Mouse (Mus musculus): ENCODE data around the gene Nrsn1. TPM values are rescaled to one million over a fixed set of nuclear protein-coding genes. Genes with fewer than 3 reads are reported as not detected.

Nrsn1 gene
- polyA plus RNA-seq, 1 experiment from 2014 or later, result 1.1 TPM

GRCm38 (mm10) chr13:25251893-25252292 lies 18.4 kb downstream of the Nrsn1 start:
- no peak for ATAC-seq (ENCODE audit: insufficient number of reproducible peaks, insufficient read depth, low FRiP score, low TSS enrichment, low read depth)
- WGBS, result 88% methylated on average over 1 of the region's 1 CpGs
- no peaks in the 10 kb centered on the region for H3K27me3 ChIP-seq
- no peaks in the 10 kb centered on the region; the same call in 1 of the 2 replicates for H3K4me1 ChIP-seq (replicated peaks)
- no peaks in the 10 kb centered on the region for H3K9me3 ChIP-seq
- H3K4me3 ChIP-seq (replicated peaks), result no peak overlapping the region
- no peaks in the 10 kb centered on the region for H3K36me3 ChIP-seq
- H3K9ac ChIP-seq (replicated peaks), result no peak overlapping the region
- no peak overlapping the region for H3K4me2 ChIP-seq
- no peak overlapping the region for H3K27ac ChIP-seq

DNA sequence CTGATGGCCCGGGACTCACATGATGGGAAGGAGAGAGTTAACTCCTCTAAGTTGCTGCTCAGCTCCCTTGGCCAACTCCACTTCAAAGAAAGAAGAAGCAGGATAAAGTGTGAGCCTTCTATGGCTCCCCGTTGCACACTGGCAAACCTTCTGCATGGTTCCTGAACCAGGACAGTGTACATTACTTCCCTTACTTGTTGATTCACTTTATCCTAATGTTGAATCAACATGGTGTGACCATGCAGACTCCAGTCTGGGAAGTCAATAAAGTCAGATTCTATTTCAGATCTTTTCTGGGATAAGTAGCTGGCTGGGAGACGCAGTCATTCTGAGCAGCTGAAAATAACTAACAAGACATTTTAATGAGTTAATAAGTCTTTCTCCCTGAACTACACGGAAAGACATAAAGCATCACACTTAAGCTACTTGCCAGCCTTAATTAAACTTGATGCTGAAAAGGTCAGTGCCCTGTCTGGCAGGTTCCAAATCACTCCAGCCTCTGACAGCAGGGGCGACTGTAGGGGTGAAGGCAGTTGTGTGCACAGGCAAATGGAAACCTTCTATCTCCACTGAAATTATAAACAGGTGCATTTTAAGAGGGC lies 50.0 kb downstream of the Nrsn1 start:
- 25% methylated on average over 5 of the region's 5 CpGs for WGBS
- no peaks in the 10 kb centered on the region for H3K4me1 ChIP-seq (replicated peaks)
- no peak overlapping the region for H3K4me3 ChIP-seq (replicated peaks)
- H3K9ac ChIP-seq (replicated peaks), result no peak overlapping the region
- no peak overlapping the region for H3K4me2 ChIP-seq
- H3K9me3 ChIP-seq, result no peaks in the 10 kb centered on the region
- H3K27me3 ChIP-seq, result no peaks in the 10 kb centered on the region
- no peak for ATAC-seq (ENCODE audit: insufficient number of reproducible peaks, insufficient read depth, low FRiP score, low TSS enrichment, low read depth)
- H3K36me3 ChIP-seq, result no peaks in the 10 kb centered on the region
- H3K27ac ChIP-seq, result no peak overlapping the region

DNA sequence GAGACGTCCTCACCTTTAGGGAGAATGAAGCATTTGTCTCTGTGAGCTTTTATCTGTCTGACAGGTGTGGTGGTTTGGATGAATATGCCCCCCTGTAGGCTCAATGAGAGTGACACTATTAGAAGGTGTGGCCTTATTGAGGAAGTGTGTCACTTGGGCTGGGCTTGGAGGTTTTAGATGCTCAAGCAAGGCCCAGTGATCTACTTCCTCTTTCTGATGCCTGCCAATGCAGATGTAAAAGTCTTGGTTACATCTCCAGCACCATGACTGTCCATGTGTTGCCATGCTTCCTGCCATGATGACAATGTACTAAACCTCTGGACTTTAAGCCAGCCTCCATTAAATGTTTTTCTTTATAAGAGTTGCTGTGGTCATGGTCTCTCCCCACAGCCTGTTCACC lies 51.9 kb downstream of the Nrsn1 start:
- no peaks in the 10 kb centered on the region for H3K4me1 ChIP-seq (replicated peaks)
- 85% methylated on average over 1 of the region's 1 CpGs for WGBS
- H3K27ac ChIP-seq, result no peak overlapping the region
- H3K4me3 ChIP-seq (replicated peaks), result no peak overlapping the region
- no peaks in the 10 kb centered on the region for H3K36me3 ChIP-seq
- no peaks in the 10 kb centered on the region for H3K9me3 ChIP-seq
- H3K4me2 ChIP-seq, result no peak overlapping the region
- H3K27me3 ChIP-seq, result no peaks in the 10 kb centered on the region
- no peak for ATAC-seq (ENCODE audit: insufficient number of reproducible peaks, insufficient read depth, low FRiP score, low TSS enrichment, low read depth)
- no peak overlapping the region for H3K9ac ChIP-seq (replicated peaks)

GRCm38 (mm10) chr13:25206950-25207349 lies 63.4 kb downstream of the Nrsn1 start:
- H3K4me3 ChIP-seq (replicated peaks), result no peak overlapping the region
- H3K4me2 ChIP-seq, result no peak overlapping the region
- no peaks in the 10 kb centered on the region for H3K4me1 ChIP-seq (replicated peaks)
- no peaks in the 10 kb centered on the region for H3K9me3 ChIP-seq
- no peaks in the 10 kb centered on the region for H3K27me3 ChIP-seq
- no peaks in the 10 kb centered on the region for H3K36me3 ChIP-seq
- WGBS, result 86% methylated on average over 5 of the region's 5 CpGs
- H3K9ac ChIP-seq (replicated peaks), result no peak overlapping the region
- ATAC-seq (ENCODE audit: insufficient number of reproducible peaks, insufficient read depth, low FRiP score, low TSS enrichment, low read depth), result no peak
- no peak overlapping the region for H3K27ac ChIP-seq

Other genes starting within 250 kb of the Nrsn1 start
- 1.4 and 2.1 TPM in 2 replicates for gene Dcdc2a, start 214.5 kb downstream of the Nrsn1 start, polyA plus RNA-seq (2016; fragmentation: Nextera tagmentation; extraction: Ambion mirVana)